Mouse (Mus musculus): ENCODE data around the gene Hist1h2bj. TPM values are rescaled to one million over a fixed set of nuclear protein-coding genes. Genes with fewer than 3 reads are reported as not detected.
"Not testable (repeated sequence)": the region's sequence is repeated elsewhere in the genome, so short reads cannot be mapped to it uniquely, and the experiment has no call there.

Gene Hist1h2bj
- polyA plus RNA-seq, 1 experiment from 2014 or later = 4.1 TPM

GRCm38 (mm10) chr13:22040464-22041141, 2.4 kb upstream of the Hist1h2bj start:
- Histone ChIP-seq H3K9ac (replicated peaks; ENCODE audit: low read length) (peak overlapping the region; percentile 47), H3K4me3 (replicated peaks; ENCODE audit: low read depth, low read length) (peak overlapping the region; percentile 36), H3K27ac (replicated peaks; ENCODE audit: low read depth, low read length) (peak overlapping the region; percentile 81), H3K27me3 (ENCODE audit: control insufficient read depth, insufficient read depth, low read length) (no peaks in the 10 kb centered on the region), H3K9me3 (ENCODE audit: control insufficient read depth, low read length) (no peaks in the 10 kb centered on the region), H3K4me1 (ENCODE audit: control insufficient read depth, insufficient read depth, low read length) (peaks cover 24% of the 10 kb centered on the region), H3K36me3 (ENCODE audit: control insufficient read depth, insufficient read depth, low read length) (no peaks in the 10 kb centered on the region), H3K4me2 (ENCODE audit: low read length) (peak overlapping the region; percentile 73)
- DNase-seq (peak; percentile 41), ATAC-seq (ENCODE audit: low FRiP score, low TSS enrichment) (peak; percentile 12; the same call in 1 of the 2 replicates)
- under 1% methylated on average over 19 of the region's 24 CpGs for WGBS

- H3K4me2 ChIP-seq (ENCODE audit: low read length) = peak within 1 kb of the TSS; percentile 73
- H3K9me3 ChIP-seq (ENCODE audit: control insufficient read depth, low read length); H3K27me3 ChIP-seq (ENCODE audit: control insufficient read depth, insufficient read depth, low read length); H3K36me3 ChIP-seq (ENCODE audit: control insufficient read depth, insufficient read depth, low read length): not testable (repeated sequence)
- H3K27ac ChIP-seq (replicated peaks; ENCODE audit: low read depth, low read length) = peak within 1 kb of the TSS; percentile 81
- ATAC-seq (ENCODE audit: low FRiP score, low TSS enrichment) (peak; percentile 72), DNase-seq (peak; percentile 96)
- H3K4me3 ChIP-seq (replicated peaks; ENCODE audit: low read depth, low read length) = peak within 1 kb of the TSS; percentile 36
- under 1% methylated on average over 24 of the region's 27 CpGs for WGBS
- H3K4me1 ChIP-seq (ENCODE audit: control insufficient read depth, insufficient read depth, low read length) = peaks cover 23% of the 10 kb centered on the region
- H3K9ac ChIP-seq (replicated peaks; ENCODE audit: low read length) = peak within 1 kb of the TSS; percentile 47
These were observed 1.9 kb upstream of the Hist1h2bj start, which contains the start of gene Hist1h4i for GRCm38 (mm10) chr13:22041142-22041536. Hist1h4i (minus strand) TSS chr13:22041362.

GRCm38 (mm10) chr13:22041651-22042567, 1.1 kb upstream of the Hist1h2bj start:
- 2% methylated on average over 13 of the region's 13 CpGs for WGBS

GRCm38 (mm10) chr13:22043503-22044431, 753 bp downstream of the Hist1h2bj start:
- DNase-seq = peak; percentile 88
- Histone ChIP-seq H3K4me2 (ENCODE audit: low read length) (peak overlapping the region; percentile 73), H3K27ac (replicated peaks; ENCODE audit: low read depth, low read length) (peak overlapping the region; percentile 71), H3K4me3 (replicated peaks; ENCODE audit: low read depth, low read length) (peak overlapping the region; percentile 38), H3K4me1 (ENCODE audit: control insufficient read depth, insufficient read depth, low read length) (peaks cover 17% of the 10 kb centered on the region), H3K36me3 (ENCODE audit: control insufficient read depth, insufficient read depth, low read length) (no peaks in the 10 kb centered on the region), H3K9ac (replicated peaks; ENCODE audit: low read length) (peak overlapping the region; percentile 43; the same call in 1 of the 2 replicates), H3K9me3 (ENCODE audit: control insufficient read depth, low read length) (no peaks in the 10 kb centered on the region), H3K27me3 (ENCODE audit: control insufficient read depth, insufficient read depth, low read length) (no peaks in the 10 kb centered on the region)
- WGBS = under 1% methylated on average over 10 of the region's 14 CpGs
- peak; percentile 3; the same call in 1 of the 2 replicates for ATAC-seq (ENCODE audit: low FRiP score, low TSS enrichment)

More at GRCm38 (mm10) chr13:22041651-22042567, 1.1 kb upstream of the Hist1h2bj start:
- Histone ChIP-seq H3K9ac (replicated peaks; ENCODE audit: low read length) (peak overlapping the region; percentile 36; the same call in 1 of the 2 replicates), H3K36me3 (ENCODE audit: control insufficient read depth, insufficient read depth, low read length) (no peaks in the 10 kb centered on the region), H3K4me1 (ENCODE audit: control insufficient read depth, insufficient read depth, low read length) (peaks cover 17% of the 10 kb centered on the region), H3K4me2 (ENCODE audit: low read length) (peak overlapping the region; percentile 73), H3K27ac (replicated peaks; ENCODE audit: low read depth, low read length) (peak overlapping the region; percentile 72), H3K9me3 (ENCODE audit: control insufficient read depth, low read length) (no peaks in the 10 kb centered on the region), H3K27me3 (ENCODE audit: control insufficient read depth, insufficient read depth, low read length) (no peaks in the 10 kb centered on the region), H3K4me3 (replicated peaks; ENCODE audit: low read depth, low read length) (peak overlapping the region; percentile 32)
- ATAC-seq (ENCODE audit: low FRiP score, low TSS enrichment) (no peak), DNase-seq (no peak)

GRCm38 (mm10) chr13:22044432-22045155, 1.6 kb downstream of the Hist1h2bj start:
- Histone ChIP-seq H3K4me2 (ENCODE audit: low read length) (peak overlapping the region; percentile 73; the same call in 1 of the 2 replicates), H3K27ac (replicated peaks; ENCODE audit: low read depth, low read length) (no peak overlapping the region), H3K36me3 (ENCODE audit: control insufficient read depth, insufficient read depth, low read length) (no peaks in the 10 kb centered on the region), H3K9ac (replicated peaks; ENCODE audit: low read length) (no peak overlapping the region), H3K4me3 (replicated peaks; ENCODE audit: low read depth, low read length) (no peak overlapping the region), H3K4me1 (ENCODE audit: control insufficient read depth, insufficient read depth, low read length) (peaks cover 18% of the 10 kb centered on the region), H3K9me3 (ENCODE audit: control insufficient read depth, low read length) (no peaks in the 10 kb centered on the region), H3K27me3 (ENCODE audit: control insufficient read depth, insufficient read depth, low read length) (no peaks in the 10 kb centered on the region)
- 87% methylated on average over 6 of the region's 6 CpGs for WGBS
- ATAC-seq (ENCODE audit: low FRiP score, low TSS enrichment) (no peak), DNase-seq (no peak)

GRCm38 (mm10) chr13:22045311-22045710, 2.3 kb downstream of the Hist1h2bj start:
- H3K36me3 ChIP-seq (ENCODE audit: control insufficient read depth, insufficient read depth, low read length) = no peaks in the 10 kb centered on the region
- no peak overlapping the region for H3K27ac ChIP-seq (replicated peaks; ENCODE audit: low read depth, low read length)
- no peak overlapping the region for H3K4me3 ChIP-seq (replicated peaks; ENCODE audit: low read depth, low read length)
- no peak for DNase-seq
- H3K9me3 ChIP-seq (ENCODE audit: control insufficient read depth, low read length) = no peaks in the 10 kb centered on the region
- H3K27me3 ChIP-seq (ENCODE audit: control insufficient read depth, insufficient read depth, low read length) = no peaks in the 10 kb centered on the region
- 82% methylated on average over 2 of the region's 2 CpGs for WGBS
- H3K4me1 ChIP-seq (ENCODE audit: control insufficient read depth, insufficient read depth, low read length) = peaks cover 16% of the 10 kb centered on the region
- H3K9ac ChIP-seq (replicated peaks; ENCODE audit: low read length) = no peak overlapping the region
- H3K4me2 ChIP-seq (ENCODE audit: low read length) = no peak overlapping the region
- ATAC-seq (ENCODE audit: low FRiP score, low TSS enrichment) = no peak

- Histone ChIP-seq H3K4me1 (ENCODE audit: control insufficient read depth, insufficient read depth, low read length) (peaks cover 4% of the 10 kb centered on the region; the same call in 1 of the 2 replicates), H3K27me3 (ENCODE audit: control insufficient read depth, insufficient read depth, low read length) (no peaks in the 10 kb centered on the region), H3K4me3 (replicated peaks; ENCODE audit: low read depth, low read length) (no peak overlapping the region), H3K9ac (replicated peaks; ENCODE audit: low read length) (no peak overlapping the region), H3K36me3 (ENCODE audit: control insufficient read depth, insufficient read depth, low read length) (no peaks in the 10 kb centered on the region), H3K27ac (replicated peaks; ENCODE audit: low read depth, low read length) (no peak overlapping the region), H3K9me3 (ENCODE audit: control insufficient read depth, low read length) (no peaks in the 10 kb centered on the region), H3K4me2 (ENCODE audit: low read length) (0 out of 2 replicates have a peak overlapping the region, but pooled peaks have one; percentile 10)
- no peak for ATAC-seq (ENCODE audit: low FRiP score, low TSS enrichment)
- no peak for DNase-seq
- WGBS = 86% methylated on average over 2 of the region's 2 CpGs
These were observed 6.0 kb downstream of the Hist1h2bj start for GRCm38 (mm10) chr13:22049041-22049440.
